In genomic region chr11:95750995-95751394, GRCm38 (mm10) we compare ENCODE assay signal across 8 mouse cellular contexts. TPM values are rescaled to one million over a fixed set of nuclear protein-coding genes. Genes with fewer than 3 reads are reported as not detected.
DNase-seq lines count a peak whose midpoint lies in the region; ATAC-seq and TF ChIP-seq lines count a peak whose summit lies in the region.

No protein-coding gene starts in this region.

- peak; percentile 92 for TF ChIP-seq CTCF in bone marrow, adult 2 months (IDR thresholded peaks at IDR 0.05; ENCODE audit: control insufficient read depth, insufficient read depth, low read length)
- TF ChIP-seq CTCF in testis, adult 2 months (IDR thresholded peaks at IDR 0.05; ENCODE audit: control insufficient read depth, insufficient read depth, insufficient replicate concordance, low read depth, low read length) = peak; percentile 75; the same call in 1 of the 2 replicates

- no peak for ATAC-seq in kidney, embryonic 15.5 days (replicated peaks; ENCODE audit: low FRiP score)
- peak; percentile 82 for ATAC-seq in erythroblast, adult 5-6 weeks (replicated peaks; ENCODE audit: low FRiP score, poor library complexity, severe bottlenecking)
- no peak; the same call in 1 of the 2 replicates for ATAC-seq in intestine, embryonic 14.5 days (replicated peaks; ENCODE audit: low FRiP score, low TSS enrichment, low read depth)
- ATAC-seq in neural tube, embryonic 11.5 days (ENCODE audit: insufficient read depth, low FRiP score, low TSS enrichment) = no peak

- TF ChIP-seq POLR2A in bone marrow, adult 2 months (IDR thresholded peaks at IDR 0.05; ENCODE audit: borderline replicate concordance, control insufficient read depth, low read depth, low read length) = no peak
- TF ChIP-seq POLR2A in testis, adult 2 months (IDR thresholded peaks at IDR 0.05; ENCODE audit: control insufficient read depth, low read depth, low read length) = no peak

- 17% methylated on average over 1 of the region's 1 CpGs for WGBS in kidney, embryonic 15.5 days
- WGBS in bone marrow, adult 2 months = 5% methylated on average over 1 of the region's 1 CpGs
- 25% methylated on average over 1 of the region's 1 CpGs for WGBS in intestine, embryonic 14.5 days
- 15% methylated on average over 1 of the region's 1 CpGs for WGBS in neural tube, embryonic 11.5 days

- no peaks in the 10 kb centered on the region for H3K27me3 ChIP-seq in kidney, embryonic 15.5 days
- H3K27me3 ChIP-seq in intestine, embryonic 14.5 days (replicated peaks; ENCODE audit: control insufficient read depth, insufficient read depth, low read length) = no peaks in the 10 kb centered on the region
- H3K27me3 ChIP-seq in neural tube, embryonic 11.5 days (ENCODE audit: control insufficient read depth, insufficient read depth, low read length) = no peaks in the 10 kb centered on the region
- H3K27me3 ChIP-seq in testis, adult 2 months (ENCODE audit: control insufficient read depth, insufficient read depth, low read length) = no peaks in the 10 kb centered on the region

- peak; percentile 74 for DNase-seq in kidney, adult 18-20 months
- DNase-seq in intestine, embryonic 14.5 days (ENCODE audit: low spot score) = peak; percentile 89
- peak; percentile 73 to 77 for DNase-seq in left cerebral cortex, postnatal 25 days (ENCODE audit: low spot score in 2 of 2)
- DNase-seq in neural tube, embryonic 11.5 days (ENCODE audit: low spot score) = peak; percentile 57

- peaks cover 60% of the 10 kb centered on the region for H3K36me3 ChIP-seq in kidney, embryonic 15.5 days
- H3K36me3 ChIP-seq in intestine, embryonic 14.5 days (ENCODE audit: control insufficient read depth, insufficient read depth, low read length) = peaks cover 57% of the 10 kb centered on the region
- no peaks in the 10 kb centered on the region for H3K36me3 ChIP-seq in neural tube, embryonic 11.5 days (ENCODE audit: control insufficient read depth, insufficient read depth, low read length)
- peaks cover 7% of the 10 kb centered on the region for H3K36me3 ChIP-seq in testis, adult 2 months (ENCODE audit: control insufficient read depth, insufficient read depth, low read length)

- no peak overlapping the region for H3K4me2 ChIP-seq in kidney, embryonic 15.5 days
- H3K4me2 ChIP-seq in intestine, embryonic 14.5 days (ENCODE audit: low read length) = no peak overlapping the region
- H3K4me2 ChIP-seq in neural tube, embryonic 11.5 days (ENCODE audit: low read depth) = no peak overlapping the region

- H3K9me3 ChIP-seq in kidney, embryonic 15.5 days (replicated peaks) = no peaks in the 10 kb centered on the region
- no peaks in the 10 kb centered on the region for H3K9me3 ChIP-seq in intestine, embryonic 14.5 days (ENCODE audit: control insufficient read depth, low read length)
- no peaks in the 10 kb centered on the region for H3K9me3 ChIP-seq in neural tube, embryonic 11.5 days (ENCODE audit: control insufficient read depth, low read length)

- no peaks in the 10 kb centered on the region for H3K4me1 ChIP-seq in kidney, embryonic 15.5 days
- H3K4me1 ChIP-seq in bone marrow, adult 2 months (ENCODE audit: control insufficient read depth, insufficient read depth, low read length) = no peaks in the 10 kb centered on the region; the same call in 1 of the 2 replicates
- H3K4me1 ChIP-seq in intestine, embryonic 14.5 days (replicated peaks; ENCODE audit: control insufficient read depth, insufficient read depth, low read length) = no peaks in the 10 kb centered on the region
- H3K4me1 ChIP-seq in neural tube, embryonic 11.5 days (ENCODE audit: control insufficient read depth, insufficient read depth, low read length) = no peaks in the 10 kb centered on the region
- H3K4me1 ChIP-seq in testis, adult 2 months (ENCODE audit: control insufficient read depth, insufficient read depth, low read length) = no peaks in the 10 kb centered on the region

- H3K27ac ChIP-seq in kidney, embryonic 15.5 days = no peak overlapping the region
- no peak overlapping the region for H3K27ac ChIP-seq in bone marrow, adult 2 months (ENCODE audit: control insufficient read depth, insufficient read depth, low read depth, low read length, poor library complexity)
- H3K27ac ChIP-seq in intestine, embryonic 14.5 days (ENCODE audit: low read depth) = no peak overlapping the region
- H3K27ac ChIP-seq in neural tube, embryonic 11.5 days (ENCODE audit: low read depth, low read length) = no peak overlapping the region
- no peak overlapping the region for H3K27ac ChIP-seq in testis, adult 2 months (ENCODE audit: control insufficient read depth, insufficient read depth, low read depth, low read length)

- no peak overlapping the region for H3K4me3 ChIP-seq in kidney, embryonic 15.5 days (replicated peaks)
- no peak overlapping the region for H3K4me3 ChIP-seq in bone marrow, adult 2 months (replicated peaks; ENCODE audit: control insufficient read depth, low read depth, low read length)
- no peak overlapping the region for H3K4me3 ChIP-seq in intestine, embryonic 14.5 days (ENCODE audit: low read depth, low read length)
- H3K4me3 ChIP-seq in neural tube, embryonic 11.5 days (ENCODE audit: low read depth, low read length) = no peak overlapping the region
- no peak overlapping the region for H3K4me3 ChIP-seq in testis, adult 2 months (ENCODE audit: control insufficient read depth, low read depth, low read length)

- no peak overlapping the region for H3K9ac ChIP-seq in kidney, embryonic 15.5 days
- H3K9ac ChIP-seq in intestine, embryonic 14.5 days (ENCODE audit: low read length) = no peak overlapping the region
- no peak overlapping the region for H3K9ac ChIP-seq in neural tube, embryonic 11.5 days (ENCODE audit: low read length)

- intact Hi-C loops in left cerebral cortex, postnatal 25 days (cut with DNase I) = loop anchor here (1.0 kb wide), 1 partner anchor 65 kb away; no protein-coding TSS in a partner anchor

RNA-seq across cellular contexts. Expression of gene B130006D01Rik, which starts 27.6 kb away (rescaled TPM):
- polyA plus RNA-seq in kidney, embryonic 15.5 days (2015; fragmentation: Nextera tagmentation; extraction: Ambion mirVana) = 1.3 and 1.6 TPM in 2 replicates
- polyA plus RNA-seq in bone marrow, adult 2 months (2011; ENCODE audit: insufficient read depth, insufficient read length, low replicate concordance, missing spikeins) = 0.41 TPM in 1 of 2 replicates, not detected in the other
- total RNA-seq in erythroblast, adult 5-6 weeks (2015; ENCODE audit: low replicate concordance) = 0.63 and 2.1 TPM in 2 replicates
- total RNA-seq in erythroblast, adult 5-6 weeks (2017; ENCODE audit: low replicate concordance) = 0.43 TPM in 1 of 2 replicates, not detected in the other
- 1.1 and 2.0 TPM in 2 replicates for polyA plus RNA-seq in intestine, embryonic 14.5 days (2014; fragmentation: Nextera tagmentation; extraction: Ambion mirVana)
- total RNA-seq in left cerebral cortex, postnatal 25 days (2021) = 1 to 10 TPM in 1 of 2 experiments, under 1 TPM in 1; 0.73 to 1.9 TPM
- 1.1 TPM in 2 replicates for polyA plus RNA-seq in neural tube, embryonic 11.5 days (2014; fragmentation: Nextera tagmentation; extraction: Ambion mirVana)
- polyA plus RNA-seq in testis, adult 2 months (2012; rRNA removed) = 0.08 and 0.09 TPM in 2 replicates

RNA-seq across cellular contexts. Expression of gene Zfp652, which starts 38.5 kb away (rescaled TPM):
- 22.3 and 23.1 TPM in 2 replicates for polyA plus RNA-seq in kidney, embryonic 15.5 days (2015; fragmentation: Nextera tagmentation; extraction: Ambion mirVana)
- polyA plus RNA-seq in bone marrow, adult 2 months (2011; ENCODE audit: insufficient read depth, insufficient read length, low replicate concordance, missing spikeins) = 15.3 and 24.5 TPM in 2 replicates
- total RNA-seq in erythroblast, adult 5-6 weeks (2015; ENCODE audit: low replicate concordance) = 15.7 and 16.7 TPM in 2 replicates
- 8.8 and 9.6 TPM in 2 replicates for total RNA-seq in erythroblast, adult 5-6 weeks (2017; ENCODE audit: low replicate concordance)
- polyA plus RNA-seq in intestine, embryonic 14.5 days (2014; fragmentation: Nextera tagmentation; extraction: Ambion mirVana) = 9.2 and 9.9 TPM in 2 replicates
- total RNA-seq in left cerebral cortex, postnatal 25 days (2021) = 10 to 100 TPM; 38.7 to 44.2 TPM
- 11.9 and 12.3 TPM in 2 replicates for polyA plus RNA-seq in neural tube, embryonic 11.5 days (2014; fragmentation: Nextera tagmentation; extraction: Ambion mirVana)
- 11.2 and 11.8 TPM in 2 replicates for polyA plus RNA-seq in testis, adult 2 months (2012; rRNA removed)
